Mouse (Mus musculus): ENCODE data around the gene Ece2. TPM values are rescaled to one million over a fixed set of nuclear protein-coding genes. Genes with fewer than 3 reads are reported as not detected.
A peak's percentile ranks its signal among the peaks of the same experiment; 100 is the strongest.

Gene Ece2
- polyA plus RNA-seq, 1 experiment from 2014 or later = 2.6 TPM

- Histone ChIP-seq H3K4me3 (replicated peaks; ENCODE audit: low read length) (peak within 1 kb of the TSS; percentile 55), H3K4me1 (ENCODE audit: control insufficient read depth, insufficient read depth, low read length) (peaks cover 22% of the 10 kb centered on the region), H3K27me3 (ENCODE audit: control insufficient read depth, insufficient read depth, low read length) (peaks cover 23% of the 10 kb centered on the region), H3K9ac (ENCODE audit: low read length) (peak within 1 kb of the TSS; percentile 66), H3K9me3 (replicated peaks; ENCODE audit: control insufficient read depth, low read length) (no peaks in the 10 kb centered on the region), H3K27ac (ENCODE audit: low read length) (peak within 1 kb of the TSS; percentile 27; the same call in 1 of the 2 replicates), H3K36me3 (ENCODE audit: control insufficient read depth, insufficient read depth, low read length) (no peaks in the 10 kb centered on the region), H3K4me2 (ENCODE audit: low read depth, low read length) (peak within 1 kb of the TSS; percentile 87)
- ATAC-seq (ENCODE audit: insufficient read depth, low FRiP score) = peak; percentile 70
- WGBS = under 1% methylated on average over 74 of the region's 92 CpGs
These were observed 8.2 kb upstream of the Ece2 start, which contains the start of gene Camk2n2 for GRCm38 (mm10) chr16:20621191-20621990. Gene Camk2n2, minus strand, starts transcription at chr16:20621287.

GRCm38 (mm10) chr16:20621991-20622685, 7.5 kb upstream of the Ece2 start:
- H3K9ac ChIP-seq (ENCODE audit: low read length) = peak overlapping the region; percentile 66
- peak overlapping the region; percentile 87 for H3K4me2 ChIP-seq (ENCODE audit: low read depth, low read length)
- peaks cover 22% of the 10 kb centered on the region for H3K4me1 ChIP-seq (ENCODE audit: control insufficient read depth, insufficient read depth, low read length)
- under 1% methylated on average over 37 of the region's 37 CpGs for WGBS
- H3K27ac ChIP-seq (ENCODE audit: low read length) = peak overlapping the region; percentile 27; the same call in 1 of the 2 replicates
- peaks cover 23% of the 10 kb centered on the region for H3K27me3 ChIP-seq (ENCODE audit: control insufficient read depth, insufficient read depth, low read length)
- H3K36me3 ChIP-seq (ENCODE audit: control insufficient read depth, insufficient read depth, low read length) = no peaks in the 10 kb centered on the region
- H3K9me3 ChIP-seq (replicated peaks; ENCODE audit: control insufficient read depth, low read length) = no peaks in the 10 kb centered on the region
- peak overlapping the region; percentile 55 for H3K4me3 ChIP-seq (replicated peaks; ENCODE audit: low read length)
- ATAC-seq (ENCODE audit: insufficient read depth, low FRiP score) = peak; percentile 71

GRCm38 (mm10) chr16:20623211-20623610, 6.4 kb upstream of the Ece2 start:
- peaks cover 23% of the 10 kb centered on the region for H3K27me3 ChIP-seq (ENCODE audit: control insufficient read depth, insufficient read depth, low read length)
- 32% methylated on average over 2 of the region's 2 CpGs for WGBS

GRCm38 (mm10) chr16:20628871-20629391, 697 bp upstream of the Ece2 start:
- WGBS = 63% methylated on average over 11 of the region's 11 CpGs

More at GRCm38 (mm10) chr16:20623211-20623610, 6.4 kb upstream of the Ece2 start:
- H3K4me1 ChIP-seq (ENCODE audit: control insufficient read depth, insufficient read depth, low read length) = peaks cover 22% of the 10 kb centered on the region
- H3K4me2 ChIP-seq (ENCODE audit: low read depth, low read length) = no peak overlapping the region
- no peak overlapping the region for H3K9ac ChIP-seq (ENCODE audit: low read length)
- H3K9me3 ChIP-seq (replicated peaks; ENCODE audit: control insufficient read depth, low read length) = no peaks in the 10 kb centered on the region
- no peak overlapping the region for H3K4me3 ChIP-seq (replicated peaks; ENCODE audit: low read length)
- ATAC-seq (ENCODE audit: insufficient read depth, low FRiP score) = no peak
- no peak overlapping the region for H3K27ac ChIP-seq (ENCODE audit: low read length)
- no peaks in the 10 kb centered on the region for H3K36me3 ChIP-seq (ENCODE audit: control insufficient read depth, insufficient read depth, low read length)

GRCm38 (mm10) chr16:20637410-20637809, 7.8 kb downstream of the Ece2 start:
- Histone ChIP-seq H3K9me3 (replicated peaks; ENCODE audit: control insufficient read depth, low read length) (no peaks in the 10 kb centered on the region), H3K27me3 (ENCODE audit: control insufficient read depth, insufficient read depth, low read length) (no peaks in the 10 kb centered on the region), H3K36me3 (ENCODE audit: control insufficient read depth, insufficient read depth, low read length) (no peaks in the 10 kb centered on the region), H3K27ac (ENCODE audit: low read length) (no peak overlapping the region), H3K9ac (ENCODE audit: low read length) (no peak overlapping the region), H3K4me3 (replicated peaks; ENCODE audit: low read length) (no peak overlapping the region), H3K4me1 (ENCODE audit: control insufficient read depth, insufficient read depth, low read length) (no peaks in the 10 kb centered on the region), H3K4me2 (ENCODE audit: low read depth, low read length) (no peak overlapping the region)
- 71% methylated on average over 8 of the region's 8 CpGs for WGBS
- no peak for ATAC-seq (ENCODE audit: insufficient read depth, low FRiP score)

More at GRCm38 (mm10) chr16:20628871-20629391, 697 bp upstream of the Ece2 start:
- Histone ChIP-seq H3K36me3 (ENCODE audit: control insufficient read depth, insufficient read depth, low read length) (no peaks in the 10 kb centered on the region), H3K27ac (ENCODE audit: low read length) (no peak overlapping the region), H3K9ac (ENCODE audit: low read length) (no peak overlapping the region), H3K4me3 (replicated peaks; ENCODE audit: low read length) (no peak overlapping the region), H3K9me3 (replicated peaks; ENCODE audit: control insufficient read depth, low read length) (no peaks in the 10 kb centered on the region), H3K27me3 (ENCODE audit: control insufficient read depth, insufficient read depth, low read length) (peaks cover 11% of the 10 kb centered on the region; the same call in 1 of the 2 replicates), H3K4me1 (ENCODE audit: control insufficient read depth, insufficient read depth, low read length) (peaks cover 7% of the 10 kb centered on the region; the same call in 1 of the 2 replicates), H3K4me2 (ENCODE audit: low read depth, low read length) (peak overlapping the region; percentile 87; the same call in 1 of the 2 replicates)
- ATAC-seq (ENCODE audit: insufficient read depth, low FRiP score) = no peak

- Histone ChIP-seq H3K36me3 (ENCODE audit: control insufficient read depth, insufficient read depth, low read length) (no peaks in the 10 kb centered on the region), H3K4me2 (ENCODE audit: low read depth, low read length) (no peak overlapping the region), H3K9ac (ENCODE audit: low read length) (no peak overlapping the region), H3K27me3 (ENCODE audit: control insufficient read depth, insufficient read depth, low read length) (no peaks in the 10 kb centered on the region), H3K9me3 (replicated peaks; ENCODE audit: control insufficient read depth, low read length) (no peaks in the 10 kb centered on the region), H3K4me1 (ENCODE audit: control insufficient read depth, insufficient read depth, low read length) (no peaks in the 10 kb centered on the region), H3K27ac (ENCODE audit: low read length) (no peak overlapping the region), H3K4me3 (replicated peaks; ENCODE audit: low read length) (no peak overlapping the region)
- whole genome bisulfite sequencing = 80% methylated on average over 8 of the region's 8 CpGs
- ATAC-seq (ENCODE audit: insufficient read depth, low FRiP score) = no peak
These were observed 8.7 kb downstream of the Ece2 start for GRCm38 (mm10) chr16:20638367-20638766.

- H3K9me3 ChIP-seq (replicated peaks; ENCODE audit: control insufficient read depth, low read length) = no peaks in the 10 kb centered on the region
- H3K4me1 ChIP-seq (ENCODE audit: control insufficient read depth, insufficient read depth, low read length) = no peaks in the 10 kb centered on the region
- H3K36me3 ChIP-seq (ENCODE audit: control insufficient read depth, insufficient read depth, low read length) = no peaks in the 10 kb centered on the region
- no peak overlapping the region for H3K9ac ChIP-seq (ENCODE audit: low read length)
- H3K4me3 ChIP-seq (replicated peaks; ENCODE audit: low read length) = no peak overlapping the region
- H3K4me2 ChIP-seq (ENCODE audit: low read depth, low read length) = no peak overlapping the region
- H3K27me3 ChIP-seq (ENCODE audit: control insufficient read depth, insufficient read depth, low read length) = no peaks in the 10 kb centered on the region
- H3K27ac ChIP-seq (ENCODE audit: low read length) = no peak overlapping the region
- under 1% methylated on average over 8 of the region's 8 CpGs for WGBS
- ATAC-seq (ENCODE audit: insufficient read depth, low FRiP score) = peak; percentile 71; the same call in 1 of the 2 replicates
These were observed 12.5 kb downstream of the Ece2 start for GRCm38 (mm10) chr16:20642161-20642560.

GRCm38 (mm10) chr16:20643911-20644310, 14.3 kb downstream of the Ece2 start:
- no peak overlapping the region for H3K4me3 ChIP-seq (replicated peaks; ENCODE audit: low read length)
- 78% methylated on average over 7 of the region's 7 CpGs for WGBS
- H3K4me1 ChIP-seq (ENCODE audit: control insufficient read depth, insufficient read depth, low read length) = no peaks in the 10 kb centered on the region
- no peaks in the 10 kb centered on the region for H3K36me3 ChIP-seq (ENCODE audit: control insufficient read depth, insufficient read depth, low read length)
- no peak overlapping the region for H3K4me2 ChIP-seq (ENCODE audit: low read depth, low read length)
- H3K27me3 ChIP-seq (ENCODE audit: control insufficient read depth, insufficient read depth, low read length) = no peaks in the 10 kb centered on the region
- no peaks in the 10 kb centered on the region for H3K9me3 ChIP-seq (replicated peaks; ENCODE audit: control insufficient read depth, low read length)
- H3K9ac ChIP-seq (ENCODE audit: low read length) = no peak overlapping the region
- no peak overlapping the region for H3K27ac ChIP-seq (ENCODE audit: low read length)
- ATAC-seq (ENCODE audit: insufficient read depth, low FRiP score) = no peak
